Mouse (Mus musculus): Measurements from ENCODE around the gene Hspa5.

GRCm38 (mm10) chr2:34741390-34742159 is 30.2 kb upstream of the Hspa5 start:
- TF ChIP-seq HCFC1 (IDR thresholded peaks at IDR 0.05; ENCODE audit: borderline replicate concordance, insufficient read depth, low read length) (no peak), CHD2 (IDR thresholded peaks at IDR 0.05; ENCODE audit: low read depth, low read length) (no peak)
